Mouse (Mus musculus): ENCODE data around the gene Fam19a1. TPM values are rescaled to one million over a fixed set of nuclear protein-coding genes. Genes with fewer than 3 reads are reported as not detected.

Fam19a1 gene
- total RNA-seq, 2 experiments from 2014 or later = 0.12 to 0.19 TPM

- intact Hi-C loops (cut with DNase I) = no loop called here
- no peak for DNase-seq
Observed at GRCm38 (mm10) chr6:96635663-96636062, 522.7 kb downstream of the Fam19a1 start.

DNA sequence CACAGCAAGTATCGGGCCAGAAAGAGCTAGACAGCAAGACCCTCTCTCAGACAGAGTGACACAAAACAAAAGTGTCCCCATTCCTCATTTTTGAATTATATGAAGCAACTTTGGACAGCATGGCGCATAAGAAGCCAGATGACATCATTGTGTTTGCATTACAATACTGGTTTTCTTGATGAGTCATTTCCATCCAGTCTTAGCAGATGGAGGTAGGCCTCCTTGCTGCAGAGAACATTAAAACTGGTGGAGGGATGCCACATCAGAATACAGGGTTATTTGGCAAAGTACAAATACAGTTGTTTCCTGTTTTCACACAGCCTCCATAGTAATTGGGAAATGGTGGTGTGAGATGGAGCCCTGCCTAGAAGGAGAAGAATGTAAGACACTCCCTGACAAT lies 535.8 kb downstream of the Fam19a1 start:
- intact Hi-C loops (cut with DNase I) = no loop called here
- DNase-seq = no peak

DNA sequence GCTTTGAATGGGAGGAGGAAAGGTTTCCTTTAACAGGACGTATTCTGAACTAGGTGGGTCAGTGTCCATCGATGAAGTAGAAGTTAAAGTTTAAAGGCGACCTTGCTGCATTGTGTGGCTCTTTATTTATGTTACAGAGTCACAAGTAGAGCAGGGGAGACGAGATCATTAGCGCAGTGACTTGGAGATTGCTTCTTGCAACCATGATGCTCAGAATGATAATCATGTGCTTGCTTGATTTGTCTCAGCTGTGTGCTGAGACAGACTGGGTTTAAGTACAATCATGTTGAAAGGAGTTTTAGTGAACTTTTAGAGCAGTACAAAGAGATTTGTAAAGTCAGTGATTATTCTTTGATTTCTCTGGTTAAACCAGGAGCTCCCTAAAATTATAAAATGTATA lies 536.3 kb downstream of the Fam19a1 start:
- no peak for DNase-seq
- intact Hi-C loops (cut with DNase I) = no loop called here

DNA sequence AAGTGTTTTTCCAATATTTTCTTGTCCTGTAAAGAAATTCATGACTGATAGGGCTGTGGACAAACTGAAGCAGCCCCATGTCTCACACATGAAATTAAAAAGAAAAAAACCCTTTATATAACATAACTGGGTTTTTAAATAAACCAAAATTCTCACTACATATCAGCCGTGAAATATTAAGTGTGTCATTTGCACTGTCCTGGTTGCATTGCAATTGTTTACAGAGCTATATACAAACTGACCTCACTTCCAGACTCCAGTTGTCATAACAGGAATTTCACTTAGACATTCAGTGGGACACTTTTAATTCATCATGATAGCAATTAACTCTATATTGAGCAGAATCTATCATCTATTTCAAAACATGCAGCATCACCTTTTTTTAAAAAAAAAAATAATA lies 553.4 kb downstream of the Fam19a1 start:
- intact Hi-C loops (cut with DNase I) = no loop called here

DNA sequence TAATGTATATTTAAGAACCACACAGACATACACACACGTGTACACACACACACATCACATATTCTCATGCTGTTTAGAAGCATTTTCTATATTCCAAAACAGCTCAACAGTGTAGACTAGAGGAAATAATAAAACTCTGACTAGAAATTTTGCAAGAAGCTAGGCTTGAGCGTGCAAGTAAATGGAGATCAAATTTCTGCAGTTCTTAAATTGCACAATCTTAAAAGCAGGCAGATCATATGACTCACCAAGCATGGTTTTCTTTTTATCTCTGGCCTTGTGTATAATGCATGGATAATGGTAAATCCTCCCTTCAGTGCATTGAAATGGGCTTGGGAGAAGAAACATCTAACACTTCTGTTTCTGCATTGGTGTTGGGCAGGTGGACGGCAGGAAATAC lies 564.9 kb downstream of the Fam19a1 start:
- DNase-seq = no peak
- intact Hi-C loops (cut with DNase I) = no loop called here

More for the DNA sequence above, 553.4 kb downstream of the Fam19a1 start:
- no peak for DNase-seq

Other genes with a start within 250 kb of the Fam19a1 start
- gene 1700123L14Rik, start 53.1 kb downstream of the Fam19a1 start, total RNA-seq (2021) = not detected